Mouse (Mus musculus): ENCODE measurements around the gene Gpc5. TPM values are rescaled to one million over a fixed set of nuclear protein-coding genes. Genes with fewer than 3 reads are reported as not detected.
A peak's percentile ranks its signal among the peaks of the same experiment; 100 is the strongest.

Gene Gpc5
- polyA plus RNA-seq, 1 experiment from 2014 or later: 2.1 TPM

- Histone ChIP-seq H3K4me1 (no peaks in the 10 kb centered on the region), H3K27me3 (no peaks in the 10 kb centered on the region), H3K4me3 (no peak overlapping the region), H3K9me3 (no peaks in the 10 kb centered on the region), H3K4me2 (replicated peaks) (no peak overlapping the region), H3K9ac (replicated peaks) (no peak overlapping the region), H3K36me3 (no peaks in the 10 kb centered on the region), H3K27ac (replicated peaks) (no peak overlapping the region)
- no peak for ATAC-seq (replicated peaks)
- WGBS: 73% methylated on average over 3 of the region's 3 CpGs
Observed at GRCm38 (mm10) chr14:115148821-115149220, 56.8 kb downstream of the Gpc5 start.

GRCm38 (mm10) chr14:115156597-115156996 lies 64.6 kb downstream of the Gpc5 start:
- Histone ChIP-seq H3K4me1 (no peaks in the 10 kb centered on the region), H3K27me3 (no peaks in the 10 kb centered on the region), H3K27ac (replicated peaks) (no peak overlapping the region), H3K9ac (replicated peaks) (no peak overlapping the region), H3K4me3 (no peak overlapping the region), H3K9me3 (no peaks in the 10 kb centered on the region), H3K36me3 (no peaks in the 10 kb centered on the region), H3K4me2 (replicated peaks) (no peak overlapping the region)
- WGBS: 47% methylated on average over 4 of the region's 4 CpGs
- ATAC-seq (replicated peaks): 0 out of 2 replicates have a peak, but pooled peaks have one; percentile 32

- H3K27ac ChIP-seq (replicated peaks): no peak overlapping the region
- H3K4me1 ChIP-seq: no peaks in the 10 kb centered on the region
- no peaks in the 10 kb centered on the region for H3K9me3 ChIP-seq
- no peak overlapping the region for H3K9ac ChIP-seq (replicated peaks)
- no peak for ATAC-seq (replicated peaks)
- no peaks in the 10 kb centered on the region for H3K36me3 ChIP-seq
- H3K27me3 ChIP-seq: no peaks in the 10 kb centered on the region
- H3K4me2 ChIP-seq (replicated peaks): no peak overlapping the region
- WGBS: 55% methylated on average over 3 of the region's 3 CpGs
- no peak overlapping the region for H3K4me3 ChIP-seq
Observed at GRCm38 (mm10) chr14:115177322-115177836, 85.4 kb downstream of the Gpc5 start.

GRCm38 (mm10) chr14:115179925-115180324 lies 87.9 kb downstream of the Gpc5 start:
- 80% methylated on average over 5 of the region's 5 CpGs for WGBS
- Histone ChIP-seq H3K4me1 (no peaks in the 10 kb centered on the region), H3K27me3 (no peaks in the 10 kb centered on the region), H3K36me3 (no peaks in the 10 kb centered on the region), H3K4me2 (replicated peaks) (no peak overlapping the region), H3K9ac (replicated peaks) (no peak overlapping the region), H3K4me3 (no peak overlapping the region), H3K9me3 (no peaks in the 10 kb centered on the region), H3K27ac (replicated peaks) (no peak overlapping the region)
- no peak for ATAC-seq (replicated peaks)

- H3K27ac ChIP-seq (replicated peaks): no peak overlapping the region
Observed at GRCm38 (mm10) chr14:115188256-115188655, 96.2 kb downstream of the Gpc5 start.

GRCm38 (mm10) chr14:115228075-115228474 lies 136.1 kb downstream of the Gpc5 start:
- H3K9ac ChIP-seq (replicated peaks): no peak overlapping the region
- no peak for ATAC-seq (replicated peaks)
- H3K27ac ChIP-seq (replicated peaks): no peak overlapping the region
- no peaks in the 10 kb centered on the region for H3K4me1 ChIP-seq
- no peak overlapping the region for H3K4me3 ChIP-seq
- no peaks in the 10 kb centered on the region for H3K9me3 ChIP-seq
- no peaks in the 10 kb centered on the region for H3K27me3 ChIP-seq
- no peaks in the 10 kb centered on the region for H3K36me3 ChIP-seq
- 56% methylated on average over 5 of the region's 5 CpGs for WGBS
- no peak overlapping the region for H3K4me2 ChIP-seq (replicated peaks)

More at GRCm38 (mm10) chr14:115188256-115188655, 96.2 kb downstream of the Gpc5 start:
- 91% methylated on average over 8 of the region's 8 CpGs for WGBS
- no peaks in the 10 kb centered on the region for H3K9me3 ChIP-seq
- H3K9ac ChIP-seq (replicated peaks): no peak overlapping the region
- no peak for ATAC-seq (replicated peaks)
- H3K4me3 ChIP-seq: no peak overlapping the region
- H3K4me2 ChIP-seq (replicated peaks): no peak overlapping the region
- no peaks in the 10 kb centered on the region for H3K27me3 ChIP-seq
- H3K36me3 ChIP-seq: no peaks in the 10 kb centered on the region
- H3K4me1 ChIP-seq: no peaks in the 10 kb centered on the region

GRCm38 (mm10) chr14:115236387-115236786 lies 144.4 kb downstream of the Gpc5 start:
- no peak overlapping the region for H3K27ac ChIP-seq (replicated peaks)
- H3K4me2 ChIP-seq (replicated peaks): no peak overlapping the region
- no peaks in the 10 kb centered on the region for H3K36me3 ChIP-seq
- H3K9me3 ChIP-seq: no peaks in the 10 kb centered on the region
- 83% methylated on average over 4 of the region's 4 CpGs for WGBS
- no peaks in the 10 kb centered on the region for H3K4me1 ChIP-seq
- no peak overlapping the region for H3K9ac ChIP-seq (replicated peaks)
- ATAC-seq (replicated peaks): no peak
- no peaks in the 10 kb centered on the region for H3K27me3 ChIP-seq
- no peak overlapping the region for H3K4me3 ChIP-seq

- Histone ChIP-seq H3K9me3 (no peaks in the 10 kb centered on the region), H3K4me2 (replicated peaks) (no peak overlapping the region), H3K27me3 (no peaks in the 10 kb centered on the region), H3K4me3 (no peak overlapping the region), H3K9ac (replicated peaks) (no peak overlapping the region), H3K36me3 (no peaks in the 10 kb centered on the region), H3K27ac (replicated peaks) (no peak overlapping the region), H3K4me1 (no peaks in the 10 kb centered on the region)
- WGBS: 57% methylated on average over 4 of the region's 4 CpGs
- ATAC-seq (replicated peaks): peak; percentile 57; the same call in 1 of the 2 replicates
Observed at GRCm38 (mm10) chr14:115240621-115241373, 148.8 kb downstream of the Gpc5 start.

- Histone ChIP-seq H3K4me3 (no peak overlapping the region), H3K4me1 (no peaks in the 10 kb centered on the region), H3K27me3 (no peaks in the 10 kb centered on the region), H3K36me3 (no peaks in the 10 kb centered on the region), H3K9me3 (no peaks in the 10 kb centered on the region), H3K4me2 (replicated peaks) (no peak overlapping the region), H3K9ac (replicated peaks) (no peak overlapping the region), H3K27ac (replicated peaks) (no peak overlapping the region)
- no peak for ATAC-seq (replicated peaks)
- WGBS: 94% methylated on average over 6 of the region's 6 CpGs
Observed at GRCm38 (mm10) chr14:115250537-115250936, 158.5 kb downstream of the Gpc5 start.

GRCm38 (mm10) chr14:115251791-115252190 lies 159.8 kb downstream of the Gpc5 start:
- Histone ChIP-seq H3K9ac (replicated peaks) (no peak overlapping the region), H3K4me3 (no peak overlapping the region), H3K9me3 (no peaks in the 10 kb centered on the region), H3K27me3 (no peaks in the 10 kb centered on the region), H3K36me3 (no peaks in the 10 kb centered on the region), H3K4me1 (no peaks in the 10 kb centered on the region), H3K27ac (replicated peaks) (no peak overlapping the region), H3K4me2 (replicated peaks) (no peak overlapping the region)
- no peak for ATAC-seq (replicated peaks)
- 82% methylated on average over 5 of the region's 5 CpGs for WGBS

- Histone ChIP-seq H3K27ac (replicated peaks) (no peak overlapping the region), H3K9ac (replicated peaks) (no peak overlapping the region), H3K9me3 (no peaks in the 10 kb centered on the region), H3K4me3 (no peak overlapping the region), H3K36me3 (no peaks in the 10 kb centered on the region), H3K4me2 (replicated peaks) (no peak overlapping the region), H3K27me3 (no peaks in the 10 kb centered on the region), H3K4me1 (no peaks in the 10 kb centered on the region)
- 92% methylated on average over 3 of the region's 3 CpGs for WGBS
- ATAC-seq (replicated peaks): no peak
Observed at GRCm38 (mm10) chr14:115253155-115253554, 161.1 kb downstream of the Gpc5 start.

- 87% methylated on average over 2 of the region's 2 CpGs for WGBS
Observed at GRCm38 (mm10) chr14:115253685-115254084, 161.7 kb downstream of the Gpc5 start.

More at GRCm38 (mm10) chr14:115253685-115254084, 161.7 kb downstream of the Gpc5 start:
- no peak overlapping the region for H3K9ac ChIP-seq (replicated peaks)
- ATAC-seq (replicated peaks): no peak
- no peak overlapping the region for H3K4me3 ChIP-seq
- H3K36me3 ChIP-seq: no peaks in the 10 kb centered on the region
- H3K4me1 ChIP-seq: no peaks in the 10 kb centered on the region
- H3K4me2 ChIP-seq (replicated peaks): no peak overlapping the region
- no peaks in the 10 kb centered on the region for H3K9me3 ChIP-seq
- H3K27ac ChIP-seq (replicated peaks): no peak overlapping the region
- no peaks in the 10 kb centered on the region for H3K27me3 ChIP-seq
